8 mouse cellular contexts compared by ENCODE assay signal in the genomic region with DNA sequence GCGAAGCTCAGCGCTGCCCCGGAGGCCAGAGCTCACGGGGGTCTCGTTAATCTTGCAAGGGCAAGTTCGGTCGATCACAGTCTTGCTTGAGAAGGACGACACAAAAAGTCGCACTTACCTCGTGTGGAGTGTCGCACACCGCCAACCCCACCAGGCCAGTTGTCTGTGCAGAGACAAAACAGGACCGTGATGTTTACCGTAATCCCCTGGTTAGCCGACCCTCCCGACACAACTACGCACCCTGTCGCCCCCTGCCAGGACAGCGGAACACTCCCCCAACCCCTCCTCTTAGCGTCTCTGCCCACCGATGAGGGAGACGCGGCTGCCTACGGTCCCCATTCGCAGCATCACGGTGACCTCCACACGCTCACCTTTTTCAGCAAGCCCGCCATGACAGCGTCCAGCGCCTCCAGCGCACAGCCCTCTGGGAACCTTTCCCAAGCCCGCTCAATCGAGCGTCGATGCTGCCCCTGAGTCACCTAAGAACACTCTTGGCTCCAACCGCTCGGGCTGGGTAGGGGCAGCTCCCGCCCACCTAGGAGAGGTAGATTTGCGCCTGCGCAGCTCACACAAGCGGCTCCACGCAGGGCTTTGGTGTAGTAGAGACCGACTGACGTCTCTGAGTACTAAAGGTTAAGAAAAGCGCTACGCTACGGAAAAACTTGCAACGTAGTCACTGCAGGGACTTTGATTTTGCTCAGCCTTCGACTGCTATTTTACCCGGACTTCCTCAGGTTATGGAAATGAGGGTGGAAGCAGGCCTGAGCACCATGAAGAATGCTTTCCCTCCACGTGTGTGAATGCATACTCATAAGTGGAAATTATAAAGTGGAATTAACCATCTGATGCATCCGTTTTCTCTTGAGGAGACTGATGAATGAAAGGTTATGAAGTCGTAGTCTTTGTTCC. TPM values are rescaled to one million over a fixed set of nuclear protein-coding genes. Genes with fewer than 3 reads are reported as not detected.
DNase-seq lines count a peak whose midpoint lies in the region; ATAC-seq and TF ChIP-seq lines count a peak whose summit lies in the region.

A gene (minus strand): TSS at position 859 of the 909 bp plus-strand sequence.

- no peaks in the 10 kb centered on the region for H3K27me3 ChIP-seq in C2C12 (ENCODE audit: control insufficient read depth, insufficient read depth, insufficient read length)
- H3K27me3 ChIP-seq in erythroblast, embryonic 14.5 days (ENCODE audit: control insufficient read depth) = no peaks in the 10 kb centered on the region
- no peaks in the 10 kb centered on the region for H3K27me3 ChIP-seq in heart, embryonic 11.5 days (ENCODE audit: control insufficient read depth, insufficient read depth, low read length)
- H3K27me3 ChIP-seq in kidney, embryonic 16.5 days (ENCODE audit: insufficient read depth, low read length) = no peaks in the 10 kb centered on the region
- no peaks in the 10 kb centered on the region for H3K27me3 ChIP-seq in liver, adult 2 months (ENCODE audit: control insufficient read depth, insufficient read depth, low read length)
- H3K27me3 ChIP-seq in myocyte (ENCODE audit: control insufficient read depth, insufficient read depth, insufficient read length) = no peaks in the 10 kb centered on the region
- H3K27me3 ChIP-seq in splenic B cell, adult 2 months (ENCODE audit: control insufficient read depth, insufficient read depth, low read length, poor library complexity, severe bottlenecking) = no peaks in the 10 kb centered on the region

- H3K36me3 ChIP-seq in C2C12 (ENCODE audit: control insufficient read depth, insufficient read depth) = peaks cover 15% of the 10 kb centered on the region
- H3K36me3 ChIP-seq in erythroblast, embryonic 14.5 days (ENCODE audit: control insufficient read depth) = peaks cover 19% of the 10 kb centered on the region
- no peaks in the 10 kb centered on the region for H3K36me3 ChIP-seq in heart, embryonic 11.5 days (ENCODE audit: control insufficient read depth, insufficient read depth, low read length)
- H3K36me3 ChIP-seq in kidney, embryonic 16.5 days (ENCODE audit: insufficient read depth, low read length) = peaks cover 4% of the 10 kb centered on the region
- peaks cover 1% of the 10 kb centered on the region; the same call in 1 of the 2 replicates for H3K36me3 ChIP-seq in liver, adult 2 months (ENCODE audit: control insufficient read depth, insufficient read depth, low read length)
- H3K36me3 ChIP-seq in myocyte (ENCODE audit: control insufficient read depth, insufficient read depth) = no peaks in the 10 kb centered on the region
- H3K36me3 ChIP-seq in splenic B cell, adult 2 months (ENCODE audit: control insufficient read depth, insufficient read depth, low read length, poor library complexity, severe bottlenecking) = no peaks in the 10 kb centered on the region

- no peak for TF ChIP-seq CTCF in C2C12 (IDR thresholded peaks at IDR 0.05; ENCODE audit: control insufficient read depth, insufficient read depth, insufficient read length)
- no peak for TF ChIP-seq CTCF in brain, embryonic 14.5 days (IDR thresholded peaks at IDR 0.05; ENCODE audit: borderline replicate concordance, extremely low read depth, insufficient read depth, insufficient read length)
- TF ChIP-seq CTCF in liver, adult 2 months (IDR thresholded peaks at IDR 0.05; ENCODE audit: low read depth, low read length) = no peak

- H3K79me3 ChIP-seq in C2C12 (ENCODE audit: low read depth) = peaks cover 7% of the 10 kb centered on the region

- peak within 1 kb of the TSS; percentile 99 for H3ac ChIP-seq in C2C12 (ENCODE audit: control insufficient read depth, insufficient read length, low read depth)
- H3ac ChIP-seq in myocyte (ENCODE audit: control insufficient read depth, insufficient read length) = peak within 1 kb of the TSS; percentile 17

- H3K4me3 ChIP-seq in C2C12 (ENCODE audit: insufficient read depth, poor library complexity, severe bottlenecking) (peak within 1 kb of the TSS; percentile 68), myocyte (peak within 1 kb of the TSS; percentile 87)
- peak within 1 kb of the TSS; percentile 90 for H3K4me3 ChIP-seq in erythroblast, embryonic 14.5 days (replicated peaks)
- peak within 1 kb of the TSS; percentile 79 for H3K4me3 ChIP-seq in heart, embryonic 11.5 days (ENCODE audit: low read depth, low read length)
- peak within 1 kb of the TSS; percentile 93 for H3K4me3 ChIP-seq in kidney, embryonic 16.5 days (ENCODE audit: low read length)
- H3K4me3 ChIP-seq in liver, adult 2 months (ENCODE audit: insufficient read depth, low read depth, low read length) = peak within 1 kb of the TSS; percentile 94

- H3K9me3 ChIP-seq in erythroblast, embryonic 14.5 days (ENCODE audit: control insufficient read depth, low read length) = no peaks in the 10 kb centered on the region
- no peaks in the 10 kb centered on the region for H3K9me3 ChIP-seq in heart, embryonic 11.5 days (replicated peaks; ENCODE audit: control insufficient read depth, low read length)
- H3K9me3 ChIP-seq in kidney, embryonic 16.5 days (ENCODE audit: low read length) = no peaks in the 10 kb centered on the region

- H3K4me1 ChIP-seq in erythroblast, embryonic 14.5 days (ENCODE audit: control insufficient read depth) = peaks cover 33% of the 10 kb centered on the region
- peaks cover 24% of the 10 kb centered on the region for H3K4me1 ChIP-seq in heart, embryonic 11.5 days (ENCODE audit: control insufficient read depth, insufficient read depth, low read length)
- peaks cover 31% of the 10 kb centered on the region for H3K4me1 ChIP-seq in kidney, embryonic 16.5 days (ENCODE audit: insufficient read depth, low read length)
- peaks cover 4% of the 10 kb centered on the region for H3K4me1 ChIP-seq in liver, adult 2 months (ENCODE audit: control insufficient read depth, insufficient read depth, low read length)

- peak within 1 kb of the TSS; percentile 84 for H3K4me2 ChIP-seq in heart, embryonic 11.5 days
- H3K4me2 ChIP-seq in kidney, embryonic 16.5 days (replicated peaks; ENCODE audit: low read depth, low read length) = peak within 1 kb of the TSS; percentile 75
- peak within 1 kb of the TSS; percentile 90 for H3K4me2 ChIP-seq in myocyte (ENCODE audit: low read depth)

- WGBS in heart, embryonic 11.5 days (ENCODE audit: insufficient replicate concordance) = under 1% methylated on average over 53 of the region's 53 CpGs
- under 1% methylated on average over 53 of the region's 53 CpGs for WGBS in kidney, embryonic 16.5 days
- under 1% methylated on average over 53 of the region's 53 CpGs for WGBS in liver, adult 2 months

- peak; percentile 99 for DNase-seq in brain, embryonic 14.5 days (ENCODE audit: low read depth)
- DNase-seq in liver, adult 2 months (ENCODE audit: extremely low read depth, low read depth, low spot score) = peak; percentile 97
- DNase-seq in splenic B cell, adult 2 months (ENCODE audit: low read depth, low spot score) = peak; percentile 97

- H3K9ac ChIP-seq in heart, embryonic 11.5 days (ENCODE audit: low read depth, low read length) = peak within 1 kb of the TSS; percentile 87
- H3K9ac ChIP-seq in kidney, embryonic 16.5 days (replicated peaks; ENCODE audit: low read length) = peak within 1 kb of the TSS; percentile 83
- H3K9ac ChIP-seq in liver, adult 2 months (ENCODE audit: low read depth, low read length) = peak within 1 kb of the TSS; percentile 91

- peak; percentile 68; the same call in 1 of the 2 replicates for TF ChIP-seq POLR2A in brain, embryonic 14.5 days (IDR thresholded peaks at IDR 0.05; ENCODE audit: borderline replicate concordance, extremely low read depth, insufficient read depth, insufficient read length, poor library complexity, severe bottlenecking)
- TF ChIP-seq POLR2A in liver, adult 2 months (IDR thresholded peaks at IDR 0.05; ENCODE audit: extremely low read depth, insufficient read depth, low read length) = peak; percentile 66
- peak; percentile 87 for TF ChIP-seq POLR2A in myocyte (IDR thresholded peaks at IDR 0.05; ENCODE audit: insufficient read length, low read depth)

- H3K27ac ChIP-seq in heart, embryonic 11.5 days (ENCODE audit: low read depth, low read length) = peak within 1 kb of the TSS; percentile 29; the same call in 1 of the 2 replicates
- H3K27ac ChIP-seq in kidney, embryonic 16.5 days (ENCODE audit: low read length) = peak within 1 kb of the TSS; percentile 71
- peak within 1 kb of the TSS; percentile 81 for H3K27ac ChIP-seq in liver, adult 2 months (replicated peaks; ENCODE audit: insufficient read depth, low read depth, low read length)

- peaks cover 31% of the 10 kb centered on the region for H3K79me2 ChIP-seq in C2C12 (ENCODE audit: control insufficient read depth, insufficient read depth)
- peaks cover 6% of the 10 kb centered on the region; the same call in 1 of the 2 replicates for H3K79me2 ChIP-seq in liver, adult 2 months (ENCODE audit: control insufficient read depth, insufficient read depth, low read length)
- H3K79me2 ChIP-seq in myocyte (ENCODE audit: control insufficient read depth, insufficient read depth) = peaks cover 17% of the 10 kb centered on the region

- peak; percentile 95 for ATAC-seq in heart, embryonic 11.5 days (replicated peaks; ENCODE audit: insufficient number of reproducible peaks, low FRiP score, low TSS enrichment)
- ATAC-seq in kidney, embryonic 16.5 days (ENCODE audit: low FRiP score, low TSS enrichment) = peak; percentile 98

TF ChIP-seq in C2C12, 6 proteins besides CTCF, POLR2A, EP300 and RAD21:
- peak; percentile 43 for TF ChIP-seq MAX (IDR thresholded peaks at IDR 0.05)
- TF ChIP-seq MYOD1 (IDR thresholded peaks at IDR 0.05; ENCODE audit: control insufficient read depth, insufficient read length, low read depth) = no peak
- peak; percentile 25 for TF ChIP-seq FOSL1 (IDR thresholded peaks at IDR 0.05; ENCODE audit: insufficient read depth, low read length, poor library complexity, severe bottlenecking)

TF ChIP-seq in myocyte, 11 proteins besides CTCF, POLR2A, EP300 and RAD21 (continues in another document):
- TF ChIP-seq USF1 (IDR thresholded peaks at IDR 0.05; ENCODE audit: low read depth) (no peak), SRF (IDR thresholded peaks at IDR 0.05; ENCODE audit: control insufficient read depth, insufficient read length, low read depth) (peak; percentile 85), REST (IDR thresholded peaks at IDR 0.05; ENCODE audit: insufficient read depth, insufficient read length) (no peak), MYOD1 (IDR thresholded peaks at IDR 0.05; ENCODE audit: control insufficient read depth in 1 of 3, insufficient read length in 2 of 3, low read depth in 2 of 3) (no peak), TCF3 (IDR thresholded peaks at IDR 0.05; ENCODE audit: insufficient read length, low read depth) (no peak), MYOG (IDR thresholded peaks at IDR 0.05; ENCODE audit: control insufficient read depth in 1 of 3, insufficient read depth in 1 of 3, insufficient read length in 2 of 3, low read depth in 2 of 3) (peak in 1 of 3 experiments; percentile 42)

RNA-seq across cellular contexts. Expression of the gene that starts here (rescaled TPM):
- polyA plus RNA-seq in C2C12 (2012; fragmentation: generic; extraction: Trizol) = 215 TPM
- 20.1 and 36.1 TPM in 2 replicates for polyA plus RNA-seq in brain, embryonic 14.5 days (2012; rRNA removed)
- polyA plus RNA-seq in erythroblast, embryonic 14.5 days (2012) = 1.0 and 1.4 TPM in 2 replicates
- polyA plus RNA-seq in heart, embryonic 11.5 days (2014; fragmentation: Nextera tagmentation; extraction: Ambion mirVana) = 597 and 625 TPM in 2 replicates
- polyA plus RNA-seq in kidney, embryonic 16.5 days (2015; fragmentation: Nextera tagmentation; extraction: Ambion mirVana) = 348 and 350 TPM in 2 replicates
- 65.2 and 101 TPM in 2 replicates for total RNA-seq in liver, adult 2 months (2014; rRNA removed)
- 5.2 and 6.3 TPM in 2 replicates for polyA plus RNA-seq in liver, adult 2 months (2012; rRNA removed)
- polyA plus RNA-seq in myocyte (2012; fragmentation: generic; extraction: Trizol) = 234 TPM

Comparison
In these comparisons a context has a peak if more than half of its experiments do, and no peak if none do; other contexts are left out.
1. Peak in every context shown above with its lines: DNase-seq, ATAC-seq, H3K4me3 ChIP-seq and H3K27ac ChIP-seq.
2. H3K27ac ChIP-seq: peak in every context shown above with its lines; median percentile 81 in liver, adult 2 months; 71 in kidney, embryonic 16.5 days; 29 in heart, embryonic 11.5 days.